Mouse (Mus musculus): ENCODE measurements around the gene Acads. TPM values are rescaled to one million over a fixed set of nuclear protein-coding genes. Genes with fewer than 3 reads are reported as not detected.

Gene Acads
- polyA plus RNA-seq, 1 experiment from 2014 or later: 46.9 TPM

DNA sequence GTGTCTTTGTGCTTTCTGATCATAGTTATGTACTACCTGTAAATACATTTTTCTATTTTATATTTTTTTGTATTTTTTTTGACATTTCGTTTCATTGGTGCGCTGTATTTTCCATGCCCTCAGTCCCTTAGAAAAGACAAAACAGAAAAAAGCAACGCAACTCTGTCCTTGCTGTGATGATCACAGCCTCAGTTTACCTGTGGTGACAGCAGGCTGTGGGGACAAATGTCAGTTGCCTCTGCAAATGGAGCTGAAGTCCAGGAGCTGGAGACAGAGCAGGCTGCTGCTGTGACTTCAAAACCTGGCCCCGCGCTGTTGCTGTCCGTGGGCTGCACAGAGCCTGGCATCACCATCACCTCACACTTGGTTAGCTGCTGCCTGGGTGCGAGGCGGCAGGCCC is 21.0 kb downstream of the Acads start, which contains the start of gene Gm10401:
Gene Gm10401 (minus strand): TSS at position 101 of the 400 bp plus-strand sequence.
- Histone ChIP-seq H3K4me2 (no peak within 1 kb of the TSS), H3K36me3 (ENCODE audit: insufficient read depth) (peaks cover 63% of the 10 kb centered on the region), H3K4me3 (ENCODE audit: low read depth, low read length) (no peak within 1 kb of the TSS), H3K27ac (ENCODE audit: low read depth) (no peak within 1 kb of the TSS), H3K4me1 (ENCODE audit: insufficient read depth) (no peaks in the 10 kb centered on the region), H3K9me3 (ENCODE audit: low read depth, low read length) (no peaks in the 10 kb centered on the region), H3K27me3 (ENCODE audit: insufficient read depth, low read length) (no peaks in the 10 kb centered on the region), H3K9ac (no peak within 1 kb of the TSS)
- 91% methylated on average over 8 of the region's 8 CpGs for WGBS
- DNase-seq (no peak), ATAC-seq (ENCODE audit: insufficient read depth) (no peak)
- no peak for TF ChIP-seq CTCF (IDR thresholded peaks at IDR 0.05; ENCODE audit: low read depth)

DNA sequence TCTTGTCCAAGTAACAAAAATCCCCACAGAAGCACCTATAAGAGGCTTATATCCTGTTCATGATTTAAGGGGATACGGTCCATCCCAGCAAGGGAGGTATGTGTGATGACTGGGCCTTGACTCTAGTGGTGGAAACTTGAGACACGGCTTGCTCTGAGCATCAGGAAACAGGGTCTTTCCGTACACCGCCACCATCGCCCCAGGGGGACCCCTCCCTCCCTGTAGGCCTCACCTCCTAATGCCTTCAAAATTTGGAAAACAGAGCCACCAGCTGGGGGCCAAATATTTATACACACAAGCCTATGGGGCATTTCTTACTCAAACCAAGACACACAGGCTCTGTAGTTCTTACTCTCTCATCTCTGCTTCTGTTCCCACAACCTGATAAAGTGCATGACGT is 27.4 kb downstream of the Acads start:
- TF ChIP-seq CTCF (IDR thresholded peaks at IDR 0.05; ENCODE audit: low read depth): no peak
- Histone ChIP-seq H3K27ac (ENCODE audit: low read depth) (no peak overlapping the region), H3K4me3 (ENCODE audit: low read depth, low read length) (no peak overlapping the region), H3K27me3 (ENCODE audit: insufficient read depth, low read length) (no peaks in the 10 kb centered on the region), H3K9ac (no peak overlapping the region), H3K36me3 (ENCODE audit: insufficient read depth) (peaks cover 74% of the 10 kb centered on the region), H3K9me3 (ENCODE audit: low read depth, low read length) (no peaks in the 10 kb centered on the region), H3K4me1 (ENCODE audit: insufficient read depth) (no peaks in the 10 kb centered on the region), H3K4me2 (no peak overlapping the region)
- DNase-seq (no peak), ATAC-seq (ENCODE audit: insufficient read depth) (no peak)
- WGBS: 95% methylated on average over 6 of the region's 6 CpGs

- WGBS: 70% methylated on average over 3 of the region's 3 CpGs
- Histone ChIP-seq H3K9me3 (ENCODE audit: low read depth, low read length) (no peaks in the 10 kb centered on the region), H3K4me3 (ENCODE audit: low read depth, low read length) (no peak overlapping the region), H3K27me3 (ENCODE audit: insufficient read depth, low read length) (no peaks in the 10 kb centered on the region), H3K9ac (no peak overlapping the region), H3K4me2 (no peak overlapping the region), H3K36me3 (ENCODE audit: insufficient read depth) (peaks cover 74% of the 10 kb centered on the region), H3K27ac (ENCODE audit: low read depth) (no peak overlapping the region), H3K4me1 (ENCODE audit: insufficient read depth) (no peaks in the 10 kb centered on the region)
- DNase-seq: no peak
- no peak for TF ChIP-seq CTCF (IDR thresholded peaks at IDR 0.05; ENCODE audit: low read depth)
- ATAC-seq (ENCODE audit: insufficient read depth): no peak
Measured at GRCm38 (mm10) chr5:115091015-115091414, 28.1 kb downstream of the Acads start.

GRCm38 (mm10) chr5:115089592-115090268 is 29.4 kb downstream of the Acads start:
- H3K4me2 ChIP-seq: no peak overlapping the region

DNA sequence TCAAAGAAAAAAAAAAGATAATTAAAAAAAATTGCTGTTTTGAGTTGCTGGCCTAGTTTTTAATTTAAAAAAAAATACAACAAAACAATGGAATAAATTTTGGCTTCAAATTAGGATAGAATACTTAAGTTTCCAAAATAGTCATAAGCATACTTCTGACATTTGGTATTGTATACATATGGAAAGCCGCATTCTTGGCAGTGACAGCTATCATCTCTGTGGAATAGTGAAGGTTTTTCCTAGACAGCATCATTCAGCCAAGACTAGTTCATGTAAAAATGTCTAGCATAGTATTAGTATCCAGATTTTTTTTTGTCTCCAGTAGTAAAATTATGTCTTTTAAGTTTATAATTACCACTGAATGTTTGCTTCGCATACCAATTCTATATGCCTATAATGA is 33.5 kb downstream of the Acads start:
- WGBS: 98% methylated on average over 2 of the region's 2 CpGs
- no peak overlapping the region for H3K9ac ChIP-seq
- H3K4me2 ChIP-seq: no peak overlapping the region
- no peak overlapping the region for H3K4me3 ChIP-seq (ENCODE audit: low read depth, low read length)
- no peaks in the 10 kb centered on the region for H3K9me3 ChIP-seq (ENCODE audit: low read depth, low read length)
- ATAC-seq (ENCODE audit: insufficient read depth): no peak
- peaks cover 75% of the 10 kb centered on the region for H3K36me3 ChIP-seq (ENCODE audit: insufficient read depth)
- H3K4me1 ChIP-seq (ENCODE audit: insufficient read depth): no peaks in the 10 kb centered on the region
- no peaks in the 10 kb centered on the region for H3K27me3 ChIP-seq (ENCODE audit: insufficient read depth, low read length)
- H3K27ac ChIP-seq (ENCODE audit: low read depth): no peak overlapping the region
- DNase-seq: no peak
- TF ChIP-seq CTCF (IDR thresholded peaks at IDR 0.05; ENCODE audit: low read depth): no peak

More at GRCm38 (mm10) chr5:115089592-115090268, 29.4 kb downstream of the Acads start:
- Histone ChIP-seq H3K9me3 (ENCODE audit: low read depth, low read length) (no peaks in the 10 kb centered on the region), H3K27ac (ENCODE audit: low read depth) (no peak overlapping the region), H3K4me3 (ENCODE audit: low read depth, low read length) (no peak overlapping the region), H3K36me3 (ENCODE audit: insufficient read depth) (peaks cover 69% of the 10 kb centered on the region), H3K4me1 (ENCODE audit: insufficient read depth) (no peaks in the 10 kb centered on the region), H3K27me3 (ENCODE audit: insufficient read depth, low read length) (no peaks in the 10 kb centered on the region), H3K9ac (no peak overlapping the region)
- ATAC-seq (ENCODE audit: insufficient read depth): no peak
- no peak for DNase-seq
- WGBS: 97% methylated on average over 5 of the region's 5 CpGs
- peak; percentile 28 for TF ChIP-seq CTCF (IDR thresholded peaks at IDR 0.05; ENCODE audit: low read depth)

GRCm38 (mm10) chr5:115083492-115083891 is 35.7 kb downstream of the Acads start:
- no peaks in the 10 kb centered on the region for H3K27me3 ChIP-seq (ENCODE audit: insufficient read depth, low read length)
- H3K4me3 ChIP-seq (ENCODE audit: low read depth, low read length): no peak overlapping the region
- no peak overlapping the region for H3K9ac ChIP-seq
- 79% methylated on average over 6 of the region's 6 CpGs for WGBS
- no peak for ATAC-seq (ENCODE audit: insufficient read depth)
- H3K4me1 ChIP-seq (ENCODE audit: insufficient read depth): no peaks in the 10 kb centered on the region
- DNase-seq: no peak
- H3K27ac ChIP-seq (ENCODE audit: low read depth): no peak overlapping the region
- no peaks in the 10 kb centered on the region for H3K9me3 ChIP-seq (ENCODE audit: low read depth, low read length)
- peaks cover 56% of the 10 kb centered on the region for H3K36me3 ChIP-seq (ENCODE audit: insufficient read depth)
- H3K4me2 ChIP-seq: no peak overlapping the region
- TF ChIP-seq CTCF (IDR thresholded peaks at IDR 0.05; ENCODE audit: low read depth): no peak

- Histone ChIP-seq H3K27me3 (ENCODE audit: insufficient read depth, low read length) (no peaks in the 10 kb centered on the region), H3K9me3 (ENCODE audit: low read depth, low read length) (no peaks in the 10 kb centered on the region), H3K4me3 (ENCODE audit: low read depth, low read length) (no peak overlapping the region), H3K36me3 (ENCODE audit: insufficient read depth) (peaks cover 53% of the 10 kb centered on the region), H3K4me2 (no peak overlapping the region), H3K4me1 (ENCODE audit: insufficient read depth) (no peaks in the 10 kb centered on the region), H3K27ac (ENCODE audit: low read depth) (no peak overlapping the region), H3K9ac (no peak overlapping the region)
- 84% methylated on average over 5 of the region's 5 CpGs for WGBS
- no peak for TF ChIP-seq CTCF (IDR thresholded peaks at IDR 0.05; ENCODE audit: low read depth)
- DNase-seq (no peak), ATAC-seq (ENCODE audit: insufficient read depth) (no peak)
Measured at GRCm38 (mm10) chr5:115081636-115082035, 37.5 kb downstream of the Acads start.
